Mouse (Mus musculus): ENCODE data around the gene Serpine2.

The Serpine2 gene

DNA sequence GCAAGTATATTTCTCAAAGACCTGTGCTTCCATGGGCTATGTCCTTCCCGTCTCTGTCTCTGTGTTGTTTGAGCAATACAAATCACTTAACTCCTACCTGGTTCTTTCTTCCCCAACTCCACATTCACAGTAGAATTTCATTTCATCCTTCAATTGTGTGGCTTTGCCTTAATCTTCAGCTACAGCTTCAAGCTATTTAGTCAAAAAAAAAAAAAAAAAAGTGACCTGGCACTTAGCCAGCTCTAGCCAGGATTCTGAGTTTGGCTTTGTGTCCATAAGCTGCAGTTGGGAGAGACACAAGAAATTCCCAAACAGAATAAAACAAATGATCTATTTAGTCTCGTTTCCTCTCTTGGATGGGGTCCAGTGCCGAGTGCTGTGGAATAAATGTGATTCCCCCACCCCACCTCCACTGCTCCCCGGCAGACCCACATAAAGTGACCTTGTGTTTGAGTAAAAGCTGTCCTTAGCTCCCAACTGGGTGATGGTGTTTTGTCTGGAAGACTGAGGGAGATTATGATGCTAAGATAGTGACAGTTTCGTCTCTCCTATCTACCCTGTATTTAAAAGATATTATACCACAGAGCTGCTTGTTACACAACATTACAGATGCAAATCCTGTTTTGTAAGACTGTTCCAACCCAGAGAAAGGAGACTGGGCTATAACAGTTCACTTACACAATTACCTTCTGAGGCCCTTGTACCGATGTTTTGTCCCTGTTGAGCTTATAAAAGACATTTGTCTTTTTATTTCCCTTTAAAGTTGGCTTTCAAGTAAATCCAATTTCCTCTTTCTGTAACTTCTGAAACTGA is at the start of gene Serpine2:
TSS of gene Serpine2 (minus strand) at position 51 of the 813 bp plus-strand sequence.
- no peak for TF ChIP-seq GATA4 (IDR thresholded peaks at IDR 0.05; ENCODE audit: insufficient replicate concordance, low read length)

DNA sequence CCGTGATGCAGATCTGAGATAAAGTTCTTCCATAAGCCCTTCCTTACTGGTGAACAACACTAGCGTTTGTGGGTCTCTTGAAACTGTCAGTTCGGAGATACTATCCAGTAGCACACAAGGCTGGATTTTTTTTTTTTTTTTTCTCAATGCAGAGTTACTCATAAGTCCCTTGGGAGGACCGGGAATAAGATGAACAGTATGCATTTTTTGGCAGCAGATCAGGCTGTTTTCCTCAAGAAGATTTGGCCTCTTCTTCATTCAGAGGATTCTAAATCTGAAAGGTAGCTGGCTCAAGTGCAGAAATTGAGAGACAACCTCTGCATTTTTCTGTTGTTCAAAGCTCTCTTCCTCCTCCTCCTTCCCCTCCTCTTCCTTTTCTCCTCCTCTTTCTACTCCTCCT is 46.8 kb upstream of the Serpine2 start:
- TF ChIP-seq GATA4 (IDR thresholded peaks at IDR 0.05; ENCODE audit: insufficient replicate concordance, low read length), result no peak

DNA sequence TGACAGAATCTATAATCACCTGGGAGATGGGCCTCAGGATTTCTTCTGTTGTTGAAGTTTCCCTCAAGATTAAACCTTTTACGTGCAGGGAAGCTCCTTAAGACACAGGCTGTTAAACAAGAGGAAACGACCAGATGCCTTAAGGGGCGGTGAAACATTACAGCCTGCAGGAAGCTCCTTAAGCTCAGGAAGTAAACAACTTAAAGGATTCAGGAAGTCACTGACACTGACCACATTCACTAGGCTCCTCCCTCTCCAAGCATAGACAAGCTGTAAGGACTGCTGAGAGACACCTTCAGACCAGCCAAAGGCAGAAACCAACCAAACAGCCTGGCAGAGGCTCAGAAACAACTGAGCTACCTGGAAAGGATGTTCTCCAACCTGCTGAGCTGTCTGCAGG is 44.3 kb upstream of the Serpine2 start:
- TF ChIP-seq GATA4 (IDR thresholded peaks at IDR 0.05; ENCODE audit: insufficient replicate concordance, low read length), result no peak

DNA sequence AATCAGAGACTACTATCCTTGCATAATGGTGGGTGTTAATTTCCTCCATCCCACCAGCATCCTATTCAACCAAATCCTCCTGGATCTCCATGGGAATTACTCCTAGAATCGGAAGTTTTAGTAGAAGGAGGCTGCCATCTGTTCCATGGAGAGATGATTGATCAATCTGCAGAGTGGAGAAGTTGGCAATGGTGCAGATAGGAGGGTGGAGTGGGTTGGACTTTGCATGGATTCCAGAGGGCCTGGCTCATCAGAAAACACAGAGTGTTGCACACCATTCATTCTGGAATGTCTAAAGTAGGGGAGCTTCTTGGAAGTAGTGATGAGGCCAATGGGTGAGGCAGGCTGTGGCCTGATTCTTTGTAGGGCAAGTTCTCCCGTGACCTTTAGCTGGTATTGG is 41.9 kb upstream of the Serpine2 start:
- no peak for TF ChIP-seq GATA4 (IDR thresholded peaks at IDR 0.05; ENCODE audit: insufficient replicate concordance, low read length)

- TF ChIP-seq GATA4 (IDR thresholded peaks at IDR 0.05; ENCODE audit: insufficient replicate concordance, low read length), result no peak
These were observed 21.7 kb upstream of the Serpine2 start for GRCm38 (mm10) chr1:79882648-79883047.

DNA sequence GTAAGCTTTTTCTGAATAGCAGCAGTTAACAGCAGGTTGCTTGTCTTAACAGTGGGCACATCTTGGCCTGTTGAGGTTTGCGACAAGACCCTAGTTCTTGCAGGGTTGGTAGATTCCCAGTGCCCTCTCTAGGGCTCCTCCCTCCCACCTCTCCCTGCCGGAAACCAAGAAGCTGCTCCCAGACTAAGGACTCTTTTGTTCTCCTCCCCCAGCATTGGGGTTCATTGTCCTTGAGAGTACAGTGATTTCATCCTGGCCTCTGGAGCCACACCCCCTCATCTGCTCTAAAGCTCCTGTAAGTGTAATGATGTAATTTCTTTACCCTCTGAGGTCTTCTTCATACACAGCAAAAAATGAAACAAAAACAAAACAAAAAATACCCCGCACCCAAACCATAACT is 13.8 kb upstream of the Serpine2 start:
- no peak for TF ChIP-seq GATA4 (IDR thresholded peaks at IDR 0.05; ENCODE audit: insufficient replicate concordance, low read length)

GRCm38 (mm10) chr1:79860411-79861039 is 455 bp downstream of the Serpine2 start:
- TF ChIP-seq GATA4 (IDR thresholded peaks at IDR 0.05; ENCODE audit: insufficient replicate concordance, low read length), result no peak

GRCm38 (mm10) chr1:79859975-79860374 is 1.0 kb downstream of the Serpine2 start:
- TF ChIP-seq GATA4 (IDR thresholded peaks at IDR 0.05; ENCODE audit: insufficient replicate concordance, low read length), result no peak

DNA sequence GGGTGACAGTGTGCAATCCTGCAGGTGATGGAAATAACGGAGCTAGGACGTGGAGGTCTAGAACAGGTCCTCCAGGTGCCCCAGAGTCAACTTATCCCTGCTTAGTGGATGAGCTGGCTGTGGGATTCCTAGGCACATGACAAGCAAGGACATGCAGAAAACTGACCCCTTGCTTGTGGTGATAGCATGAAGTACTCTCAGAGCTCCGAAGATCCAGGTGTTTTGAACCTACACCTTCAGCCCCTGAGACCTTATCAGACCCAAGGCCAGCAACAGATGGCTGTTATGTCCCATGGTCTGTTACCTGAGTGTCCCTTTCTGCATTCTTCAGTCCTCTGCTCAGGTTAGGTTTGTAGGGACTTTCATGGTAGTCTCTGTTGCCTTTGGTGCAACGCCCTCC is 2.0 kb downstream of the Serpine2 start:
- TF ChIP-seq GATA4 (IDR thresholded peaks at IDR 0.05; ENCODE audit: insufficient replicate concordance, low read length), result no peak

- no peak for TF ChIP-seq GATA4 (IDR thresholded peaks at IDR 0.05; ENCODE audit: insufficient replicate concordance, low read length)
These were observed 2.5 kb downstream of the Serpine2 start for GRCm38 (mm10) chr1:79858389-79858994.

GRCm38 (mm10) chr1:79857681-79858388 is 3.1 kb downstream of the Serpine2 start:
- no peak for TF ChIP-seq GATA4 (IDR thresholded peaks at IDR 0.05; ENCODE audit: insufficient replicate concordance, low read length)

DNA sequence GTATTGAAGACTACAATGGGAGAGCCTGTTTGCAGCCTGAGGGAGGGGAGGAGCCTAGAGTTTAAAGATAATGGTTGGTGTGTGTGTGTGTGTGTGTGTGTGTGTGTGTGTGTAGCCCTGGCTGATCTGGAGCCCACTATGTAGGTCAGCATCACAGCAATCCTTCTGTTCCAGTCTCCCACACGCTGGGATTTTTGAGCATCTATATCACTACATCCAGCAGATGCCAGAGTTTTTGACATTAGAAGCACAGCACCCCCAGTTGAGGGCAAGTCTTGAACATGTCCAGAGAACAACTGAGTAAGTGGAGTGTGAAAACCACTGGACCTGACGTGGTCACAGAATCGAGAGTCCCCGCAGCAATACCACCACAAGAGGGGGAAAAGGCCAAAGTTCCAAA is 4.2 kb downstream of the Serpine2 start:
- no peak for TF ChIP-seq GATA4 (IDR thresholded peaks at IDR 0.05; ENCODE audit: insufficient replicate concordance, low read length)

DNA sequence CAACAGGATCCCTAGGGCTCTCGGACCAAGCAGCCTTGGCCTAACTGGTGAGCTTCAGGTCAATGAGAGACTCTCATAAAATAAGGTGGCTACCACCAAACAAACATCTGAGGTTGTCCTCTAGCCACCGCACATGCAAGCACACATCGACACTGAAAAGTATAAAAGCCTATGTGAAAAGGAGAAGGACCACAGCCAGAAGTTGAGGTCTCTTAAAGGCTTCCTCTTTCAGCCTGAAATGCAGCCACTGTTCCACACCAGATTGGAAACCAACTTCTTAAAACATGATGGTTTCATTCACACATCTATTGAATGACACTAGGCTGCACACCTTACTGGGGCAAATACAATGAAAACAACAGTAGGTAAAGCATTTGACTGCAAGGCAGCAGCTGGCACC is 7.5 kb downstream of the Serpine2 start:
- no peak for TF ChIP-seq GATA4 (IDR thresholded peaks at IDR 0.05; ENCODE audit: insufficient replicate concordance, low read length)

DNA sequence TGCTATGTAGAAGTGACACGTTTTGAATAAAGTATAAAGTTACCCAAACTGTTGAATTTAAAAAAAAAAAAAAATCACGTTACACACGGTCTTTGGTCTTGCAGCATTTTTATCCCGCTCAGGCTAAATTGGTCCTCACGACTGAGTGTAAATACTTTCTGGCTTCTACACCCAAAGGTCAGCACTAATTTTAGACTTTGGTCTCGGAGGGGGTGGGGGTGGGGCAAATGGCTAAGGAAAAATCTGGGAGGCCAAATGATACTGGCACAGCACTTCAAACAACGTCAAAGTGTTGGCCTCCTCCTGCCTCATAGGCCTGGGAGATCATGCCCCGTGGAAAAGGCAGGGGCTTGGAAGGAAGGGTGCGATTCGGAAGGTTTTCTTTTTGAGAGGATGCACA is 10.6 kb downstream of the Serpine2 start:
- no peak for TF ChIP-seq GATA4 (IDR thresholded peaks at IDR 0.05; ENCODE audit: insufficient replicate concordance, low read length)

DNA sequence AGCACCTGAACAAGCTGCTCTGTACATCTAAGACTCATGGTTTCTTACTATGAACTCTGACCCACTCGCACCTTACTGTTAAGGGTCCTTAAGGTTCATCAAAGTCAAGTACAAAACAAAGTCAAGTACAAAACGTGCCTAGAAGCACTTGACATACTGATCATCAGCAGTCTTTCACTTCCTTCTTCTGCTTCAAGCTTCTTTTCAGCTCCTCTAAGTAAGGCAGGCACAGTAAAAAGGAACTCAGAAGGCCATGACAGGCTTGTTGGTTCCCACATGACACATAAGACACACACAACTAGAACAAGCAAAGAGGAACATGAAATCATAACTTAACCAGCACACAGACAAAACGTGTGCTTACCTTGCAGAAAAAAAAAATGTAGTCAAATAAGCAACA is 12.3 kb downstream of the Serpine2 start:
- TF ChIP-seq GATA4 (IDR thresholded peaks at IDR 0.05; ENCODE audit: insufficient replicate concordance, low read length), result no peak

DNA sequence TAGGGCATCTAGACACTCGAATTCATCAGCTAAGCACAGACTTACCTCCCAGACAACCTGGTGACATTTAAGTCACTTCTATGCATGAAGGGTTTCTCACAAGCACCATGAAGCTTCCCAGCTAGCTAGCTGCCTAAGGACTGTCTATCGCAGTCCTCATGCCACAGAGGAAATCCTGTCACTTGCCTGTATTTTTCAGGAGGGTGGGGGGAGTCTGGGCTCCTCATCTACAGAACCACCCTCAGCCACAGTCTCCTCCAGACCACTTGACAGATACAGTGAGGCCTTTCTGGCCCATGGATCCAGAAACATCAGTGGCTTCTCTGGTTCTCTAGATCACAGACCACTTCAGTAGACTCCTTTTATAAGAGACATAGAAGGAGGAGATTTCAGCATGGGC is 14.1 kb downstream of the Serpine2 start:
- no peak for TF ChIP-seq GATA4 (IDR thresholded peaks at IDR 0.05; ENCODE audit: insufficient replicate concordance, low read length)

Data from liver, adult (tissue).